Mouse (Mus musculus) limb, embryonic 12.5 days (tissue): ENCODE measurements at regions not wholly inside any gene's neighbourhood (a gene's known extent, or its start where the extent isn't known, plus 50 kb on each side); places are given as distances from the start of the nearest gene placed in this dataset.

ENCODE experiments used
- ATAC-seq: fragments of 200-750 bp; cut with Nextera tagmentation; 2 replicates; pipeline ENCODE4 v1.8.0; 2017; ENCODE audit warnings: low read depth, moderate TSS enrichment; ENCODE audit not compliant: insufficient number of reproducible peaks, insufficient read depth, low FRiP score, low TSS enrichment
- H3K27ac ChIP-seq: fragments of 300-500 bp; sonication (generic); 2 replicates; pipeline ENCODE4 v1.5.1; 2016; ENCODE audit warnings: mild to moderate bottlenecking, moderate library complexity
- H3K27me3 ChIP-seq: fragments of 300-500 bp; sonication (generic); 2 replicates; pipeline ENCODE4 v1.6.1; 2016; ENCODE audit warnings: mild to moderate bottlenecking, moderate library complexity
- H3K36me3 ChIP-seq: fragments of 300-500 bp; sonication (generic); 2 replicates; pipeline ENCODE4 v1.6.1; 2016; ENCODE audit warnings: mild to moderate bottlenecking, moderate library complexity
- H3K4me1 ChIP-seq: fragments of 300-500 bp; sonication (generic); replicated peaks from 2 replicates; pipeline ENCODE4 v1.6.1; 2016
- H3K4me2 ChIP-seq: fragments of 300-500 bp; sonication (generic); 2 replicates; pipeline ENCODE4 v1.6.1; 2016; ENCODE audit warnings: mild to moderate bottlenecking, moderate library complexity
- H3K4me3 ChIP-seq: fragments of 300-500 bp; sonication (generic); replicated peaks from 2 replicates; pipeline ENCODE4 v1.5.1; 2016; ENCODE audit warnings: mild to moderate bottlenecking
- H3K9ac ChIP-seq: fragments of 300-500 bp; sonication (generic); replicated peaks from 2 replicates; pipeline ENCODE4 v1.6.1; 2016; ENCODE audit warnings: mild to moderate bottlenecking, moderate library complexity
- H3K9me3 ChIP-seq: fragments of 300-500 bp; sonication (generic); 2 replicates; pipeline ENCODE4 v1.6.1; 2016; ENCODE audit warnings: mild to moderate bottlenecking, moderate library complexity
- WGBS: fragments of 180-500 bp; shearing (Covaris S2); methylation state at CpG from one replicate; pipeline ENCODE4 v1.1.7; 2016; 5-methylcytosine and 5-hydroxymethylcytosine counted together

- no peaks in the 10 kb centered on the region for H3K4me1 ChIP-seq
- no peak for ATAC-seq
- no peaks in the 10 kb centered on the region for H3K27me3 ChIP-seq
- no peak overlapping the region for H3K9ac ChIP-seq
- no peaks in the 10 kb centered on the region for H3K36me3 ChIP-seq
- H3K4me3 ChIP-seq = no peak overlapping the region
- WGBS = 83% methylated on average over 6 of the region's 6 CpGs
- H3K27ac ChIP-seq = no peak overlapping the region
- no peaks in the 10 kb centered on the region for H3K9me3 ChIP-seq
- no peak overlapping the region for H3K4me2 ChIP-seq
Observed at GRCm38 (mm10) chr19:14290911-14291310, 306.9 kb downstream of the Tle4 start.

GRCm38 (mm10) chr19:14293172-14293571 lies 304.7 kb downstream of the Tle4 start:
- ATAC-seq = no peak
- H3K4me2 ChIP-seq = no peak overlapping the region
- H3K36me3 ChIP-seq = no peaks in the 10 kb centered on the region
- H3K9ac ChIP-seq = no peak overlapping the region
- no peak overlapping the region for H3K27ac ChIP-seq
- no peak overlapping the region for H3K4me3 ChIP-seq
- no peaks in the 10 kb centered on the region for H3K27me3 ChIP-seq
- 68% methylated on average over 3 of the region's 3 CpGs for WGBS
- no peaks in the 10 kb centered on the region for H3K4me1 ChIP-seq
- no peaks in the 10 kb centered on the region for H3K9me3 ChIP-seq

GRCm38 (mm10) chr19:14301176-14301943 lies 296.5 kb downstream of the Tle4 start:
- ATAC-seq = no peak
- no peaks in the 10 kb centered on the region for H3K9me3 ChIP-seq
- H3K36me3 ChIP-seq = no peaks in the 10 kb centered on the region
- WGBS = 36% methylated on average over 6 of the region's 6 CpGs
- no peak overlapping the region for H3K9ac ChIP-seq
- H3K4me2 ChIP-seq = no peak overlapping the region
- no peaks in the 10 kb centered on the region for H3K27me3 ChIP-seq
- no peak overlapping the region for H3K4me3 ChIP-seq
- no peak overlapping the region for H3K27ac ChIP-seq
- H3K4me1 ChIP-seq = no peaks in the 10 kb centered on the region

GRCm38 (mm10) chr19:14314301-14314700 lies 283.6 kb downstream of the Tle4 start:
- no peak for ATAC-seq
- 79% methylated on average over 7 of the region's 7 CpGs for WGBS

GRCm38 (mm10) chr19:14319677-14320191 lies 278.1 kb downstream of the Tle4 start:
- H3K4me2 ChIP-seq = no peak overlapping the region
- 61% methylated on average over 3 of the region's 3 CpGs for WGBS
- H3K27me3 ChIP-seq = no peaks in the 10 kb centered on the region; the same call in 1 of the 2 replicates
- H3K4me1 ChIP-seq = peaks cover 7% of the 10 kb centered on the region
- no peaks in the 10 kb centered on the region for H3K9me3 ChIP-seq
- no peak overlapping the region for H3K4me3 ChIP-seq
- H3K36me3 ChIP-seq = no peaks in the 10 kb centered on the region
- ATAC-seq = no peak
- H3K9ac ChIP-seq = no peak overlapping the region
- H3K27ac ChIP-seq = no peak overlapping the region

More at GRCm38 (mm10) chr19:14314301-14314700, 283.6 kb downstream of the Tle4 start:
- Histone ChIP-seq H3K4me3 (no peak overlapping the region), H3K9ac (no peak overlapping the region), H3K9me3 (no peaks in the 10 kb centered on the region), H3K4me2 (no peak overlapping the region), H3K4me1 (peaks cover 2% of the 10 kb centered on the region; the same call in 1 of the 2 replicates), H3K36me3 (no peaks in the 10 kb centered on the region), H3K27ac (no peak overlapping the region), H3K27me3 (no peaks in the 10 kb centered on the region)

GRCm38 (mm10) chr19:14325353-14326052 lies 272.3 kb downstream of the Tle4 start:
- no peaks in the 10 kb centered on the region for H3K36me3 ChIP-seq
- no peaks in the 10 kb centered on the region for H3K9me3 ChIP-seq
- no peak for ATAC-seq
- peaks cover 16% of the 10 kb centered on the region for H3K4me1 ChIP-seq
- WGBS = 46% methylated on average over 9 of the region's 9 CpGs
- no peak overlapping the region for H3K4me3 ChIP-seq
- H3K27ac ChIP-seq = no peak overlapping the region
- H3K4me2 ChIP-seq = no peak overlapping the region
- H3K27me3 ChIP-seq = no peaks in the 10 kb centered on the region; the same call in 1 of the 2 replicates
- H3K9ac ChIP-seq = no peak overlapping the region

GRCm38 (mm10) chr19:14333041-14334012 lies 264.5 kb downstream of the Tle4 start:
- no peaks in the 10 kb centered on the region for H3K9me3 ChIP-seq
- H3K4me2 ChIP-seq = no peak overlapping the region
- H3K27ac ChIP-seq = no peak overlapping the region
- H3K4me3 ChIP-seq = no peak overlapping the region
- no peak for ATAC-seq
- H3K27me3 ChIP-seq = no peaks in the 10 kb centered on the region
- peaks cover 15% of the 10 kb centered on the region for H3K4me1 ChIP-seq
- H3K9ac ChIP-seq = no peak overlapping the region
- 11% methylated on average over 6 of the region's 6 CpGs for WGBS
- H3K36me3 ChIP-seq = no peaks in the 10 kb centered on the region

- H3K9ac ChIP-seq = no peak overlapping the region
- H3K27ac ChIP-seq = no peak overlapping the region
- H3K36me3 ChIP-seq = no peaks in the 10 kb centered on the region
- H3K4me2 ChIP-seq = no peak overlapping the region
- H3K27me3 ChIP-seq = no peaks in the 10 kb centered on the region
- ATAC-seq = no peak
- no peak overlapping the region for H3K4me3 ChIP-seq
- no peaks in the 10 kb centered on the region for H3K9me3 ChIP-seq
- WGBS = 9% methylated on average over 5 of the region's 5 CpGs
- H3K4me1 ChIP-seq = peaks cover 13% of the 10 kb centered on the region
Observed at GRCm38 (mm10) chr19:14337025-14337424, 260.8 kb downstream of the Tle4 start.

- H3K4me1 ChIP-seq = peaks cover 6% of the 10 kb centered on the region
- no peak overlapping the region for H3K4me2 ChIP-seq
- H3K36me3 ChIP-seq = no peaks in the 10 kb centered on the region
- no peak for ATAC-seq
- no peak overlapping the region for H3K9ac ChIP-seq
- H3K9me3 ChIP-seq = no peaks in the 10 kb centered on the region
- H3K4me3 ChIP-seq = no peak overlapping the region
- H3K27me3 ChIP-seq = no peaks in the 10 kb centered on the region
- WGBS = 83% methylated on average over 2 of the region's 2 CpGs
- H3K27ac ChIP-seq = no peak overlapping the region
Observed at GRCm38 (mm10) chr19:14340759-14341158, 257.1 kb downstream of the Tle4 start.

GRCm38 (mm10) chr19:14343890-14344289 lies 254.0 kb downstream of the Tle4 start:
- Histone ChIP-seq H3K27ac (no peak overlapping the region), H3K36me3 (no peaks in the 10 kb centered on the region), H3K4me3 (no peak overlapping the region), H3K4me2 (no peak overlapping the region), H3K9me3 (no peaks in the 10 kb centered on the region), H3K9ac (no peak overlapping the region), H3K4me1 (peaks cover 12% of the 10 kb centered on the region; the same call in 1 of the 2 replicates), H3K27me3 (no peaks in the 10 kb centered on the region)
- WGBS = 76% methylated on average over 5 of the region's 5 CpGs
- no peak for ATAC-seq
